Mouse (Mus musculus) midbrain, embryonic 13.5 days (tissue): ENCODE measurements around the gene 4921501E09Rik. TPM values are rescaled to one million over a fixed set of nuclear protein-coding genes. Genes with fewer than 3 reads are reported as not detected.
"Not testable (repeated sequence)": the region's sequence is repeated elsewhere in the genome, so short reads cannot be mapped to it uniquely, and the experiment has no call there.

ENCODE experiments used
- ATAC-seq: fragments of 200-750 bp; cut with Nextera tagmentation; 2 replicates; pipeline ENCODE4 v1.8.0; 2017; ENCODE audit warnings: mild to moderate bottlenecking, moderate TSS enrichment, moderate library complexity
- H3K27ac ChIP-seq: fragments of 300-500 bp; sonication (generic); 2 replicates; pipeline ENCODE4 v1.5.1; 2015; ENCODE audit warnings: inconsistent platforms, mild to moderate bottlenecking, moderate library complexity
- H3K27me3 ChIP-seq: fragments of 300-500 bp; sonication (generic); 2 replicates; pipeline ENCODE4 v1.6.1; 2015; ENCODE audit warnings: mild to moderate bottlenecking, inconsistent platforms
- H3K36me3 ChIP-seq: fragments of 300-500 bp; sonication (generic); 2 replicates; pipeline ENCODE4 v1.6.1; 2015; ENCODE audit warnings: mild to moderate bottlenecking, inconsistent platforms
- H3K4me1 ChIP-seq: fragments of 300-500 bp; sonication (generic); replicated peaks from 2 replicates; pipeline ENCODE4 v1.6.1; 2015; ENCODE audit warnings: inconsistent platforms
- H3K4me2 ChIP-seq: fragments of 300-500 bp; sonication (generic); replicated peaks from 2 replicates; pipeline ENCODE4 v1.6.1; 2015; ENCODE audit warnings: moderate library complexity, mild to moderate bottlenecking, inconsistent platforms
- H3K4me3 ChIP-seq: fragments of 300-500 bp; sonication (generic); replicated peaks from 2 replicates; pipeline ENCODE4 v1.5.1; 2015; ENCODE audit warnings: mild to moderate bottlenecking, inconsistent platforms
- H3K9ac ChIP-seq: fragments of 300-500 bp; sonication (generic); replicated peaks from 2 replicates; pipeline ENCODE4 v1.6.1; 2015; ENCODE audit warnings: mild to moderate bottlenecking, inconsistent platforms
- H3K9me3 ChIP-seq: fragments of 300-500 bp; sonication (generic); 2 replicates; pipeline ENCODE4 v1.6.1; 2016; ENCODE audit warnings: mild to moderate bottlenecking, inconsistent platforms
- WGBS: fragments of 180-500 bp; shearing (Covaris S2); methylation state at CpG from one replicate; pipeline ENCODE4 v1.1.7; 2015; 5-methylcytosine and 5-hydroxymethylcytosine counted together
- polyA plus RNA-seq: library from polyadenylated mRNA; unstranded; fragments of >200 nt; fragmentation: Nextera tagmentation; extraction: Ambion mirVana; gene quantifications from 2 replicates; pipeline ENCODE4 v1.2.1, GENCODE M21; 2015

The 4921501E09Rik gene
- polyA plus RNA-seq, result not detected in 2 replicates

DNA sequence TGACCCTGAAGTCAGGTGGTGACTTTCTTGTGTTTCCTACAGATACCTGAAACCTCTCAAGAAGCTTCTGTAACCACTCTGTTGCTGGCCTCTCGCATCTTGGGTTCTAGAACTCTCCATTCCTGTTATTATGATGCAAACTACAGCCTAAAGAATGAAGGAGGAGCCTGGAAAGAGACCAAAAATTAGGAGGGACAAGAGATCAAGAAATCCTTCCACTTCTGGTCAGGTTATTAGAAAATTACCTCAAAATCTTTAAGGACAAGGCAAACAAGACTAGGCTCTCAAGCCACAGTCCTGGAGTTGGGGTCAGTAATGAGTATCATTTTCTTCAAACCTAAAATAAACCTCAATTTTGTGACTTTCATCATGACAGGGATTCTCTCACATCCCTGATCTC is at the start of gene 4921501E09Rik:
Gene 4921501E09Rik, minus strand, starts transcription at position 101 of the 400 bp plus-strand sequence.
- no peak within 1 kb of the TSS for H3K9ac ChIP-seq
- H3K27ac ChIP-seq, result no peak within 1 kb of the TSS
- 0 out of 2 replicates have a peak, but pooled peaks cover 6% of the 10 kb centered on the region for H3K9me3 ChIP-seq
- no peak for ATAC-seq
- H3K27me3 ChIP-seq, result no peaks in the 10 kb centered on the region
- H3K4me3 ChIP-seq, result no peak within 1 kb of the TSS
- WGBS, result 58% methylated on average over 1 of the region's 1 CpGs
- H3K4me1 ChIP-seq, result no peaks in the 10 kb centered on the region
- no peaks in the 10 kb centered on the region for H3K36me3 ChIP-seq
- H3K4me2 ChIP-seq, result no peak within 1 kb of the TSS

DNA sequence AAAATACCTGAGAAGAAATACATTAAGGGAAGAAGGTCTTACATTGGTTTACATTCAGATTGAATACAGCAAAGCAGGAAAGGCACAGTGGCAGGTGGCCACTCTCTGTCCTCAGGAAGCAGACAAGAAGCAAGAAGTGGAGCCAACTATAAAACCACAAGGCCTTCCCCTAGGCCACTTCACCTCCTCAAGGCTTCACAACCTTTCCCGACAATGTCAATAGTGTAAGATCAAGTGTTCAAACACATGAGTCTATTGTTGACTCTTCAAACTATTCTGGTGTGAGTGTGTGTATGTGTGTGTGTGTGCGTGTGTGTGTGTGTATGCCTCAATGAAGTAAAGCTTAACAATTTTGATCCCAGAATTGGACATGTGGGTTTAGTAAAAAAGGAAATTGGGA is 29.5 kb upstream of the 4921501E09Rik start:
- Histone ChIP-seq H3K9me3 (no peaks in the 10 kb centered on the region), H3K4me2 (no peak overlapping the region), H3K4me3 (no peak overlapping the region), H3K27me3 (no peaks in the 10 kb centered on the region), H3K4me1 (peaks cover 13% of the 10 kb centered on the region), H3K36me3 (0 out of 2 replicates have a peak, but pooled peaks cover 3% of the 10 kb centered on the region), H3K27ac (no peak overlapping the region), H3K9ac (no peak overlapping the region)
- ATAC-seq, result no peak
- WGBS, result 84% methylated on average over 2 of the region's 2 CpGs

DNA sequence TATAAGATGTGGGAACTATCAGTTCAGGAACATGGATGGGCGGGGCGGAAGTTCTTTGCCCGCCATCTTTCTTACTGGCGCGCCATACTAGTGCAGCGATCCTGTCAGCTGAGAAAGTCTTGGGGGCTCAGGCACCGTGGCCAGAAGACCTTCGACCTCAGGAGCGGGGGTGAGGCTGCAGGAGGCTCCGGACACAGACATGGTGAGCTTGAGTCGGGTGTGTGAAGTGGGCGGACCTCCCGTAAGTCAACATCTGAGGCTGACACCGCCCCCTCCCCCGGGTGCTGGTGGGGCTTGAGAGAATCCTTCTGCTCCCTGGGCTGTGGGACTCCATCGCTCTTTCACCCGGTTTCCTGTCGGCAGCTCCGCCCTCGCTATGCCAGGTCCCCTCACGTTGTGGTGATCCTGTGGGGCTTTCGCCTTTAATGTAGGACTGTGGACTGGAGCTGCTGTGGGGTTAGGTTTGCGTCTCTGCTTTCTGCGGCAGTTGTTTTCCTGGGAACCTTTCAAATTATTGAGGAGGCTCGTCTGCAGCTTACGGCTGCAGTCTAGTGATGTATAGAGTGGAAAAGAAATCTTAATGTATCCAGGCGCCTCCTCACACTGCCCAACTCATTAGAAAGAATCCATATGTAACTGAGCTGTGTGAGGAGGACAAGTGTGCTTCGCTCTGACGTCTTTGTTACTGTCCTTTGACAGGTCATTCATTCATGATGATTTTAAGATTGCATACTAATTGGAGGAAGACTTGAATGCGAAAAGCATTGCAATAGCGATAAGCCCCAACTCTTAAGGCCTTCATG is 24.7 kb upstream of the 4921501E09Rik start:
- peak overlapping the region; percentile 85 for H3K9ac ChIP-seq
- H3K9me3 ChIP-seq, result no peaks in the 10 kb centered on the region
- peak overlapping the region; percentile 80 for H3K4me3 ChIP-seq
- no peaks in the 10 kb centered on the region for H3K27me3 ChIP-seq
- peak; percentile 73 for ATAC-seq
- H3K4me1 ChIP-seq, result peaks cover 26% of the 10 kb centered on the region
- peak overlapping the region; percentile 71 for H3K4me2 ChIP-seq
- peak overlapping the region; percentile 94 for H3K27ac ChIP-seq
- WGBS, result 1% methylated on average over 31 of the region's 31 CpGs
- H3K36me3 ChIP-seq, result no peaks in the 10 kb centered on the region

DNA sequence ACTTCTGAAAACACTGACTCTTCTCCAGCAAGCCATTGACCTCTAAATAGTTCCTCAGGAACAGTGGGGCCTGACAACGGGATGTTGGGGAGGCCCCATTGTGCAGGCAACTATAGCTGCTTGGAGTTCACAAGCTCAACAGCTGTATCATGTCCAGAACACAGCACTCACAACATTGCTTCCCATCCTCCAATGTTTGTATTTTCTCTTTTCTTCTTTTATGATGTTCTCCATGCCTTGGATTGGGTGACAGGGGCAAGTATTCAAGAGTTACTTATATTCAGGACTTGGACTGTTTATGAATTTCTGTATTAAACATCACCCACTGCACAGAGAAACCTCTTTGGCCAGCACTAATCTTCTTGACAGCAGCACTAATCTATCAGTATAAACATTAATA is 23.8 kb upstream of the 4921501E09Rik start:
- H3K9ac ChIP-seq, result no peak overlapping the region
- ATAC-seq, result no peak
- 42% methylated on average over 1 of the region's 1 CpGs for WGBS
- peaks cover 26% of the 10 kb centered on the region for H3K4me1 ChIP-seq
- H3K27me3 ChIP-seq, result no peaks in the 10 kb centered on the region
- H3K27ac ChIP-seq, result peak overlapping the region; percentile 94; the same call in 1 of the 2 replicates
- H3K4me3 ChIP-seq, result 0 out of 2 replicates have a peak overlapping the region, but pooled peaks have one; percentile 80
- no peaks in the 10 kb centered on the region for H3K36me3 ChIP-seq
- peak overlapping the region; percentile 71 for H3K4me2 ChIP-seq
- no peaks in the 10 kb centered on the region for H3K9me3 ChIP-seq

DNA sequence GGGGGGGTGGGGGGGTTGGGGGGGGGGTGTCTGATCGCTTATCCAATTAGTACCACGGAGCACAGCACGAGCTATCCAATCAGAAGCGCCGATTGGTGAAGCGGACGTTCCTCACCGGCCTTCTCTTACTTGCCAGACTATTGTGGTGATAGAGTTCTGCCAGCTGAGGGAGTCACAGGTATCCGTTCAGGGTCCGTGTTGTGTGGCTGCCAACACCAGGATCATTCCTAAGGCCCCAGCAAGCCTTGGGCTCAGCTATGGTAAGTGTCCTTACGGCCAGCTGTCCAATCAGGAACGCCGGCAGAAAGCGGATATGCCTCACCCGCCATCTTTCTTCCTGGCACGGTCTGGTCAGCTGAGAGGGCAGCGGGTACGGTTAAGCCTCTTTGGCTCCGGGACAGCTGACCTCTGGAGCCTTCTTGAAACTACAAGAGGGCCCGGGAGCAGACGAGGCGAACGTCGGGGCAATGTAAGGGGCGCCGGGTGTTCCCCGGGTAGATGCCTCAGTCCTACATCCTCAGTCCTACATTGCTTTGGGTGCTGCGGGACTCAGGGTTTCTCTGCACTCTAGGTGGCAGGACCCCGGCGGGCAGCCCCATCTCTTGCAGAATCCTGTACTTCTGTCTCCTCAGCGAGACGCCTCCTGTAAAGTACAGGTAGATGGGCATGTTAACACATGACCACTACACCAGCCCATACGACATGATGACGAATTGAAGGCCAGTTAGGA is 21.5 kb upstream of the 4921501E09Rik start, which contains the start of gene Zfp563:
Gene Zfp563, plus strand, starts transcription at position 91 of the 730 bp plus-strand sequence.
- Histone ChIP-seq H3K9me3 (no peaks in the 10 kb centered on the region), H3K4me3 (peak within 1 kb of the TSS; percentile 57), H3K36me3 (no peaks in the 10 kb centered on the region), H3K4me2 (peak within 1 kb of the TSS; percentile 72), H3K27me3 (no peaks in the 10 kb centered on the region), H3K9ac (peak within 1 kb of the TSS; percentile 74), H3K27ac (peak within 1 kb of the TSS; percentile 82), H3K4me1 (peaks cover 25% of the 10 kb centered on the region)
- WGBS, result 4% methylated on average over 34 of the region's 34 CpGs
- peak; percentile 94 for ATAC-seq

DNA sequence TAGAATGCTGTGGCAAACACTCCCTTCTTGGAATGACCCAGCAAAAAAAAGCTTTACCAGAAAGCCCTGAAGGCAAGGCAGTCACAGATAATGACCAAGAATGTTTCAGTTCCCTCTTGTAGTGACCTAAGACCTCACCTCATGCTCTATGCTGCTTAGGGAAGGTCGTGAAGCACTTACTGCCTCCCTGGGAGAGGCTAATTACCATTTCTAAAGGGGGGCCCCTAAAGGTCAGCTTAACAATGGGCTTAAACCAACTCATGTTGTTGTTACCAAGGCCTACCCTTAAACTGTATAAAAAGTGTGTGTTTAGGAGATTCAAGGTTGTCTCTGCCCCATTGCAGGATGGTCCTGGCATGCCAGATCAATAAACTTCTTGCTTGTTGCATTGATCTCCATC is 4.9 kb downstream of the 4921501E09Rik start:
- Histone ChIP-seq H3K4me3 (no peak overlapping the region), H3K27ac (no peak overlapping the region), H3K36me3 (no peaks in the 10 kb centered on the region), H3K27me3 (no peaks in the 10 kb centered on the region), H3K4me1 (no peaks in the 10 kb centered on the region), H3K9ac (no peak overlapping the region), H3K4me2 (no peak overlapping the region), H3K9me3 (0 out of 2 replicates have a peak, but pooled peaks cover 6% of the 10 kb centered on the region)
- ATAC-seq, result no peak
- 0% methylated on average over 1 of the region's 1 CpGs for WGBS

DNA sequence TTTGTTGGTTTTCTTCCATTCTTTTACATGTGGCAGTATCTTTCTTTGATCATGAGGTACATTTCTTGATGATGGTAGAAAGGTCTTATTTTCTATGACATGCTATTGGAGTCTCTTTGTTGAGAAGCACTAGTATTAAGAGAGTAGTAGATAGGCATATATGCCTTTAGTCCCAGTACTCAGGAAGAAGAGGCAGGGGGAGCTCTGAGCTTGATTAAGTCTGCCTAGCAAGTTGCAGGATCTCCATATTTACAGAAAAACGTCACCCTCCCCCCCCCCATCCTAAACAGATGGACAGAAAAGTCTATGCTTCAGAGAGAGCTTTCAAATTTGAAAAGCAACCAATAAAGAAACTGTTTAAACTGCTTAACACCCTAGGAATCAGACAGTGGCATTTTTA is 9.1 kb downstream of the 4921501E09Rik start:
- no peak for ATAC-seq
- Histone ChIP-seq H3K27me3 (no peaks in the 10 kb centered on the region), H3K4me2 (no peak overlapping the region), H3K9ac (no peak overlapping the region), H3K27ac (no peak overlapping the region), H3K36me3 (no peaks in the 10 kb centered on the region), H3K4me3 (no peak overlapping the region), H3K4me1 (no peaks in the 10 kb centered on the region), H3K9me3 (no peaks in the 10 kb centered on the region)
- 6% methylated on average over 1 of the region's 1 CpGs for WGBS

DNA sequence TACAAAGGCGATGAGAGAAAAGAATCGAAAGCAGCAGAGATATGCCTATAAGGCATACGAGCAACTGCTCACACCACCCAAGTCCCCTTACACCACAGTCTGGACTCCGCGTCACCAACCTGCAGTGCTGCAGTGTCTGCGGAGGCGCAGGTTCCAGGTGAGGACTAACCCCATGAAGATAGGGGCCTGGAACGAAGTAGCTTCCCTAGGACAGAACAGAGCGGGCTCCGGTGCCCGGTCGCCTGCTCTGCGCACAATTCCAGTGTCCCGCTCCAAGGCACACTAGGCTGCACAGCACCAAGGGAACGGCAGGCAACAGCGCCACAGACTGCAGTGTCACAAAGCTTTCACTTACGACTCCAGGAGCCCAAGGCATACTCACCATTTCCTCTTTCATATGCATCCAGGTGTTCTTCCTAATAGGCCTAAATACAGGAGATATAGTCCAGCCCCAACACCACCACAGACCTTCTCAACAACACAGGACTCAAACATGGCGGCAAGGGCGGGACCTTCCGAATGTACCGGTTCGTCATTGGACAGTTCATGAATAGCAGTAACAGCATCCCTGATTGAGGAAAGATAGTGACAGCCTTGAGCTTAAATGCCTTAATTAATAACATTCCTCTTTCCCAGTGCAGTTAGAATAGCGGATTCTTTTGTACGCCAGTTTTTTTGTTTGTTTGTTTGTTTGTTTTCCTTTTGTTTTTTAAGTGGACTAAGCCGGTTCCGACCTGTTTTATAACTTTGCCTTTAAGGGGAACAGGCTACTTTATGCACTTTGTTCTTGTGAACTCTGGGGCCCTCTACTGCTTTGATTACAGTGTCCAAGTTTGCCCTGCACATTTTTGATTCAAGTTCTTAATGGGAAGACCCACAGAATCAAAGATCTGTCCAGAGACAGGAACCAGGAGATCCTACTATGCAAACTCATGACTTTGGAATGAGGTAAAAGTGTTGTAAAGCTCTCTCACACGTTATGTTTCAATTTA is 34.7 kb downstream of the 4921501E09Rik start, which contains the start of gene Zfp763:
Gene Zfp763, minus strand, starts transcription at position 503 of the 992 bp plus-strand sequence.
- H3K4me3 ChIP-seq, result peak within 1 kb of the TSS; percentile 93
- ATAC-seq, result peak; percentile 99
- peaks cover 10% of the 10 kb centered on the region for H3K4me1 ChIP-seq
- no peaks in the 10 kb centered on the region for H3K27me3 ChIP-seq
- WGBS, result 3% methylated on average over 27 of the region's 27 CpGs
- H3K36me3 ChIP-seq, result no peaks in the 10 kb centered on the region
- peak within 1 kb of the TSS; percentile 91 for H3K9ac ChIP-seq
- H3K9me3 ChIP-seq, result 0 out of 2 replicates have a peak, but pooled peaks cover 3% of the 10 kb centered on the region
- H3K4me2 ChIP-seq, result peak within 1 kb of the TSS; percentile 65
- peak within 1 kb of the TSS; percentile 93 for H3K27ac ChIP-seq

DNA sequence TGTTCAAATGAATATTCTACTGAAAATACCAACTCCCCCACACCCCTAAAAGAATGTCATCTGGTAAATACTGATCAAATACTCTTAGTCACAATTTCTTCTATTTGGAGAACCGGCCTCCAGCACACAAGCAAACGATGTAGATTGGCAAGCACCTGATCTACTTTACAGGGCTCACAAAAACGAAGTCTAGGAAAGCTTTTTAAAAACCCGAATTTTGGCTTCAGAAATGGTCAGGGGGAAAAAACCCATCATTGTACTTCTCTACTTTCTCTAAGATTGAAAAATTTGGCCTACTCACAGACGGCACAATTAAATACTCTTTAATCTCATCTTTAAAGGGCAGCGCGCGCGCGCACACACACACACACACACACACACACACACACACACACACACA is 35.5 kb downstream of the 4921501E09Rik start:
- H3K4me1 ChIP-seq, result peaks cover 10% of the 10 kb centered on the region
- H3K27ac ChIP-seq, result peak overlapping the region; percentile 93; the same call in 1 of the 2 replicates
- peak overlapping the region; percentile 65 for H3K4me2 ChIP-seq
- no peak for ATAC-seq
- H3K27me3 ChIP-seq, result no peaks in the 10 kb centered on the region
- H3K9me3 ChIP-seq, result peaks cover 6% of the 10 kb centered on the region
- peak overlapping the region; percentile 93 for H3K4me3 ChIP-seq
- H3K36me3 ChIP-seq, result peaks cover 3% of the 10 kb centered on the region
- 12% methylated on average over 10 of the region's 10 CpGs for WGBS
- H3K9ac ChIP-seq, result peak overlapping the region; percentile 91

DNA sequence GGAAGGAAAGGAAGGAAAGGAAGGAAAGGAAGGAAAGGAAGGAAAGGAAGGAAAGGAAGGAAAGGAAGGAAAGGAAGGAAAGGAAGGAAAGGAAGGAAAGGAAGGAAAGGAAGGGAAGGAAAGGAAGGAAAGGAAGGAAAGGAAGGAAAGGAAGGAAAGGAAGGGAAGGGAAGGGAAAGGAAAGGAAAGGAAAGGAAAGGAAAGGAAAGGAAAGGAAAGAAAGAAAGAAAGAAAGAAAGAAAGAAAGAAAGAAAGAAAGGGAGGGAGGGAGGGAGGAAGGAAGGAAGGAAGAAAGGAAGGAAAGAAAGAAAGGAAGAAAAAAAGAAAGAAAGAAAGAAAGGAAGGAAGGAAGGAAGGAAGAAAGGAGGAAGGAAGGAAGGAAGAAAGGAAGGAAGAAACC is 47.4 kb downstream of the 4921501E09Rik start:
- H3K27ac ChIP-seq, ATAC-seq, H3K4me2 ChIP-seq, H3K4me1 ChIP-seq, H3K4me3 ChIP-seq, H3K27me3 ChIP-seq, H3K9ac ChIP-seq: not testable (repeated sequence)
- Histone ChIP-seq H3K36me3 (peaks cover 85% of the 10 kb centered on the region), H3K9me3 (peaks cover 75% of the 10 kb centered on the region)
